Mouse (Mus musculus): ENCODE measurements around the gene Rest. TPM values are rescaled to one million over a fixed set of nuclear protein-coding genes. Genes with fewer than 3 reads are reported as not detected.

Gene Rest
- polyA plus RNA-seq, 1 experiment from 2014 or later: 8.0 TPM

GRCm38 (mm10) chr5:77265671-77266065 lies 377 bp downstream of the Rest start:
- Histone ChIP-seq H3K9ac (peak overlapping the region; percentile 92), H3K27ac (peak overlapping the region; percentile 84), H3K27me3 (no peaks in the 10 kb centered on the region), H3K9me3 (replicated peaks) (no peaks in the 10 kb centered on the region), H3K36me3 (peaks cover 25% of the 10 kb centered on the region), H3K4me3 (replicated peaks) (peak overlapping the region; percentile 94), H3K4me1 (replicated peaks) (peaks cover 35% of the 10 kb centered on the region), H3K4me2 (peak overlapping the region; percentile 91)
- DNase-seq: peak; percentile 61
- WGBS (ENCODE audit: insufficient replicate concordance): 1% methylated on average over 41 of the region's 53 CpGs
- ATAC-seq (ENCODE audit: low read depth): peak; percentile 86

- H3K4me2 ChIP-seq: peak overlapping the region; percentile 91
- H3K9ac ChIP-seq: peak overlapping the region; percentile 92
- H3K9me3 ChIP-seq (replicated peaks): no peaks in the 10 kb centered on the region
- H3K4me3 ChIP-seq (replicated peaks): peak overlapping the region; percentile 94
- H3K27me3 ChIP-seq: no peaks in the 10 kb centered on the region
- DNase-seq (peak; percentile 34), ATAC-seq (ENCODE audit: low read depth) (peak; percentile 57)
- peak overlapping the region; percentile 84 for H3K27ac ChIP-seq
- under 1% methylated on average over 79 of the region's 87 CpGs for WGBS (ENCODE audit: insufficient replicate concordance)
- H3K4me1 ChIP-seq (replicated peaks): peaks cover 30% of the 10 kb centered on the region
- peaks cover 30% of the 10 kb centered on the region for H3K36me3 ChIP-seq
Observed at GRCm38 (mm10) chr5:77266066-77266885, 985 bp downstream of the Rest start.

- H3K4me3 ChIP-seq (replicated peaks): peak overlapping the region; percentile 94
- WGBS (ENCODE audit: insufficient replicate concordance): 1% methylated on average over 11 of the region's 11 CpGs
- no peaks in the 10 kb centered on the region for H3K27me3 ChIP-seq
- peak overlapping the region; percentile 92 for H3K9ac ChIP-seq
- no peak for ATAC-seq (ENCODE audit: low read depth)
- peaks cover 30% of the 10 kb centered on the region for H3K4me1 ChIP-seq (replicated peaks)
- H3K4me2 ChIP-seq: peak overlapping the region; percentile 91
- no peak for DNase-seq
- H3K36me3 ChIP-seq: peaks cover 34% of the 10 kb centered on the region
- H3K27ac ChIP-seq: peak overlapping the region; percentile 84
- H3K9me3 ChIP-seq (replicated peaks): no peaks in the 10 kb centered on the region
Observed at GRCm38 (mm10) chr5:77266886-77267401, 1.7 kb downstream of the Rest start.

DNA sequence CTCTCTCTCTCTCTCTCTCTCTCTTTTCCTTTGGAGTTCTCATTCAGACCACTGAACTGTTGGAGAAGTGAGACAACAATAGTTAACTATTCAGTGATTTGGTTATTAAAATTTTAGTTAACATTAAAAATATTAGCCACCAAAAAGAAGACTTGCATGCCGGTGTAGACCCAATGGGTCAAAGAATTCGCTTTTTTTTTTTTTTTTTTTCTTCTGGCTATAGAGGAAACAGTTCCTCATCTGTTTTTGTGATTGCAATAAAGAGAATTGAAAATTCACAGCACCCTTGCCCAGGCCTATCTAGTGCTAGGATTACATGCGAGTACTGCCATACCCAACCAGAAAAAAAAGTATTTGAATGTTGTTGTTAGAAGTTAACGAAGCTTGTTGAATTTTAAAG lies 2.1 kb downstream of the Rest start:
- no peaks in the 10 kb centered on the region for H3K27me3 ChIP-seq
- peak overlapping the region; percentile 91 for H3K4me2 ChIP-seq
- H3K9ac ChIP-seq: peak overlapping the region; percentile 92; the same call in 1 of the 2 replicates
- peaks cover 33% of the 10 kb centered on the region for H3K4me1 ChIP-seq (replicated peaks)
- no peaks in the 10 kb centered on the region for H3K9me3 ChIP-seq (replicated peaks)
- peak overlapping the region; percentile 94 for H3K4me3 ChIP-seq (replicated peaks)
- DNase-seq (no peak), ATAC-seq (ENCODE audit: low read depth) (no peak)
- 63% methylated on average over 4 of the region's 4 CpGs for WGBS (ENCODE audit: insufficient replicate concordance)
- H3K36me3 ChIP-seq: peaks cover 34% of the 10 kb centered on the region
- H3K27ac ChIP-seq: no peak overlapping the region

GRCm38 (mm10) chr5:77267957-77268624 lies 2.8 kb downstream of the Rest start:
- H3K36me3 ChIP-seq: peaks cover 39% of the 10 kb centered on the region
- H3K4me1 ChIP-seq (replicated peaks): peaks cover 39% of the 10 kb centered on the region
- DNase-seq: no peak
- H3K4me2 ChIP-seq: 0 out of 2 replicates have a peak overlapping the region, but pooled peaks have one; percentile 91
- H3K9me3 ChIP-seq (replicated peaks): no peaks in the 10 kb centered on the region
- ATAC-seq (ENCODE audit: low read depth): no peak
- no peak overlapping the region for H3K9ac ChIP-seq
- WGBS (ENCODE audit: insufficient replicate concordance): 93% methylated on average over 30 of the region's 30 CpGs
- no peaks in the 10 kb centered on the region for H3K27me3 ChIP-seq
- H3K27ac ChIP-seq: no peak overlapping the region
- H3K4me3 ChIP-seq (replicated peaks): no peak overlapping the region

DNA sequence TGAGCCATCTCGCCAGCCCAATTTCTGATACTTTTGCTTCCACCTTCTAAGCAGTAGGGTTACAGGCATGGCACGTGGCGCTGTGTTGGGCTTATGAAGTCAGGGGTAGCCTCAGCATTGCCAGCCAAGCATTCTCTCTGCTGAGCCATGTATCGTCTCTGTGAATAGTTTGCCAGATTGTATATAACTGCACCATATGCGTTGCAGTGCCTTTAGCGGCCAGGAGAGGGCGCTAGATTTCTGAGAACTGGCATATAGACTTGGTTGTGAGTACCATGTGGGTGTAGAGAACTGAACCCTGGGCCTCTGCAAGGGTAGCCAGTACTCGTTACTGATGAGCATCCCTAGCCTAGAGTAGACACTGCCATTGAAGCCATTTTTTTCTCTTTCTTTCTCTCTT lies 4.1 kb downstream of the Rest start:
- 68% methylated on average over 8 of the region's 8 CpGs for WGBS (ENCODE audit: insufficient replicate concordance)
- DNase-seq (no peak), ATAC-seq (ENCODE audit: low read depth) (no peak)
- no peaks in the 10 kb centered on the region for H3K27me3 ChIP-seq
- peaks cover 49% of the 10 kb centered on the region for H3K4me1 ChIP-seq (replicated peaks)
- peaks cover 50% of the 10 kb centered on the region for H3K36me3 ChIP-seq
- no peak overlapping the region for H3K4me2 ChIP-seq
- H3K27ac ChIP-seq: no peak overlapping the region
- no peaks in the 10 kb centered on the region for H3K9me3 ChIP-seq (replicated peaks)
- H3K4me3 ChIP-seq (replicated peaks): no peak overlapping the region
- H3K9ac ChIP-seq: no peak overlapping the region

DNA sequence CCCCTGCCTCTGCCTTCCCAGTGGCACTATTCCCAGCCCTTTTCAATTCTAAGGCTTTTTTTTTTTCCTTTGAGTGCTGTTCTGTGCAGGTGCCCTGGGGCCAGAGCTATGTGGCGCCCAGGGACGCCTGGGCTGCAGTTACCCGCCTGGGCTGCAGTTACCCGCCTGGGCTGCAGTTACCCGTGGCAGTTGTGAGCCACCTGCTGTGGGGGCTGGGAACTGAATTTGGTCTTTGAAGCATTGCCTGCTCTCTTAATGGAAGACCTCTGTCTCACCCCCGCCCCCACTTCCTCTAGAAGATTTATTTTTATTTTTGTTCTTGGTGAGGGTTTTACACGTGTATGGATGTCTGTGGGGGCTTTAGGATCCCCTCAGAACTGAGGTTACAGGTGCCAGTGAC lies 7.9 kb downstream of the Rest start:
- DNase-seq (no peak), ATAC-seq (ENCODE audit: low read depth) (no peak)
- no peak overlapping the region for H3K27ac ChIP-seq
- no peak overlapping the region for H3K4me3 ChIP-seq (replicated peaks)
- H3K4me1 ChIP-seq (replicated peaks): peaks cover 32% of the 10 kb centered on the region
- H3K9me3 ChIP-seq (replicated peaks): no peaks in the 10 kb centered on the region
- H3K9ac ChIP-seq: no peak overlapping the region
- H3K27me3 ChIP-seq: no peaks in the 10 kb centered on the region
- peaks cover 81% of the 10 kb centered on the region for H3K36me3 ChIP-seq
- no peak overlapping the region for H3K4me2 ChIP-seq
- WGBS (ENCODE audit: insufficient replicate concordance): 56% methylated on average over 7 of the region's 7 CpGs

DNA sequence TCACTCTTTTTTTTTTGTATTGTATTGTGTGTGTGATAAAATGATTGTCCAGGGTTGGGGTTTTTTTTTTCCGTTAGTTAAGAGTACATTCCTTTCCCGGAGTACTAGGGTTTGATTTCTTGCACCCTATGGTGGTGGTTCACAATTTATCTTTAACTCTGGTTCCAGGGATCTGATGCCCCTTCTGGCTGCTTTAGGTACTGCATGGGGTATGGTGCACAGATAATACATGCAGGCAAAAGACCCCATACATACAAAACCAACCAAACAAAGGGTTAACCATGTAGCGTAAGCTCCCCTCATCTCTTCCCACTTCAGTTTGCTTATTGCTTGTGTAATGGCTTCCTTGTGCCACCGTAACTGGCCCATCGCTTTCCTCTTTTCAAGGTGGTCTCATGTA lies 10.7 kb downstream of the Rest start:
- Histone ChIP-seq H3K27me3 (no peaks in the 10 kb centered on the region), H3K4me3 (replicated peaks) (no peak overlapping the region), H3K4me2 (no peak overlapping the region), H3K9me3 (replicated peaks) (no peaks in the 10 kb centered on the region), H3K4me1 (replicated peaks) (peaks cover 23% of the 10 kb centered on the region), H3K27ac (no peak overlapping the region), H3K36me3 (peaks cover 76% of the 10 kb centered on the region), H3K9ac (no peak overlapping the region)
- ATAC-seq (ENCODE audit: low read depth): no peak
- peak; percentile 18 for DNase-seq
- 87% methylated on average over 5 of the region's 5 CpGs for WGBS (ENCODE audit: insufficient replicate concordance)

DNA sequence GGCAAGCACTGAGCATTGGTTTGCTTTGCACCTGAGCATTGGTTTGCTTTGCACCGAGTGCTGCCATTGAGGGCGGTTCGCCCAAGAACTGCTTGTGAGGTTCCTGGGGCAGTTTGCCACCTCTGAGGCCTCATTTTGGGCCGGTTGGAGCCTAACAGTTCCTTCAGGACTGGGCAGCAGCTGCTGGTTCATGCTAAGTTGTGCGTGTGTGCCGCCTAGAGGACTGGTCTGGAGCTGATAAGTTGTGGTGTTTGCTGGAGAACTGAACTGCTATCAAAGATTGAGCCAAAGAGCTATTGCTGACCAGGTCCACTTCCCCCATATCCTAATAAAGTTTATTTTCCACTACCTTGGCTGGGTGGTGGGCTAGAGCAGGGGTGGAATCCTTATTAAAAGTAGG lies 11.9 kb downstream of the Rest start:
- Histone ChIP-seq H3K4me1 (replicated peaks) (peaks cover 22% of the 10 kb centered on the region), H3K9me3 (replicated peaks) (no peaks in the 10 kb centered on the region), H3K9ac (no peak overlapping the region), H3K27me3 (no peaks in the 10 kb centered on the region), H3K36me3 (peaks cover 81% of the 10 kb centered on the region), H3K4me3 (replicated peaks) (no peak overlapping the region), H3K27ac (no peak overlapping the region), H3K4me2 (no peak overlapping the region)
- DNase-seq (no peak), ATAC-seq (ENCODE audit: low read depth) (no peak)
- WGBS (ENCODE audit: insufficient replicate concordance): 65% methylated on average over 6 of the region's 6 CpGs

DNA sequence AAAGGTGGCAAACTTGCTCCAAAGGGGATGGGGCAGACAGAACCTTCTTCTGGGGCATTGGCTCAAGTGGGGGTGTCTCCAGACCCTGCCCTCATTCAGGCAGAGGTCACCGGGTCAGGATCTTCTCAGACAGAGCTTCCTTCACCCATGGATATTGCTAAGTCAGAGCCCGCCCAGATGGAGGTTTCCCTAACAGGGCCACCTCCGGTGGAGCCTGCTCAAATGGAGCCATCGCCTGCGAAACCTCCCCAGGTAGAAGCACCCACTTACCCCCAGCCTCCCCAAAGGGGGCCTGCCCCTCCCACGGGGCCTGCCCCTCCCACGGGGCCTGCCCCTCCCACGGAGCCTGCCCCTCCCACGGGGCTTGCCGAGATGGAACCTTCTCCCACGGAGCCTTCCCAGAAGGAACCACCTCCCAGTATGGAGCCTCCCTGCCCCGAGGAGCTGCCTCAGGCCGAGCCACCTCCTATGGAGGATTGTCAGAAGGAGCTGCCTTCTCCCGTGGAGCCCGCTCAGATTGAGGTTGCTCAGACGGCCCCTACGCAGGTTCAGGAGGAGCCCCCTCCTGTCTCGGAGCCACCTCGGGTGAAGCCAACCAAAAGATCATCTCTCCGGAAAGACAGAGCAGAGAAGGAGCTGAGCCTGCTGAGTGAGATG lies 16.4 kb downstream of the Rest start:
- Histone ChIP-seq H3K9me3 (replicated peaks) (no peaks in the 10 kb centered on the region), H3K4me1 (replicated peaks) (peaks cover 4% of the 10 kb centered on the region; the same call in 1 of the 2 replicates), H3K9ac (no peak overlapping the region), H3K36me3 (peaks cover 66% of the 10 kb centered on the region), H3K4me3 (replicated peaks) (no peak overlapping the region), H3K27me3 (no peaks in the 10 kb centered on the region), H3K27ac (no peak overlapping the region), H3K4me2 (no peak overlapping the region)
- no peak for DNase-seq
- no peak for ATAC-seq (ENCODE audit: low read depth)
- WGBS (ENCODE audit: insufficient replicate concordance): 81% methylated on average over 20 of the region's 20 CpGs

DNA sequence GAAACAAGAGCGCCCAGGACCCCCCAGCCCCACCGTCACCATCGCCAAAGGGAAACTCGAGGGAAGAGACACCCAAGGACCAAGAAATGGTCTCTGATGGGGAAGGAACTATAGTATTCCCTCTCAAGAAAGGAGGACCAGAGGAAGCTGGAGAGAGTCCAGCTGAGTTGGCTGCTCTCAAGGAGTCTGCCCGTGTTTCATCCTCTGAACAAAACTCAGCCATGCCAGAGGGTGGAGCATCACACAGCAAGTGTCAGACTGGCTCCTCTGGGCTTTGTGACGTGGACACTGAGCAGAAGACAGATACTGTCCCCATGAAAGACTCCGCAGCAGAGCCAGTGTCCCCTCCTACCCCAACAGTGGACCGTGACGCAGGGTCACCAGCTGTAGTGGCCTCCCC lies 17.0 kb downstream of the Rest start:
- DNase-seq: no peak
- H3K4me2 ChIP-seq: no peak overlapping the region
- 79% methylated on average over 9 of the region's 9 CpGs for WGBS (ENCODE audit: insufficient replicate concordance)

More for the DNA sequence above, 17.0 kb downstream of the Rest start:
- no peak for ATAC-seq (ENCODE audit: low read depth)
- no peak overlapping the region for H3K9ac ChIP-seq
- no peak overlapping the region for H3K27ac ChIP-seq
- no peaks in the 10 kb centered on the region for H3K9me3 ChIP-seq (replicated peaks)
- H3K4me3 ChIP-seq (replicated peaks): no peak overlapping the region
- H3K4me1 ChIP-seq (replicated peaks): 0 out of 2 replicates have a peak, but pooled peaks cover under 1% of the 10 kb centered on the region
- peaks cover 61% of the 10 kb centered on the region for H3K36me3 ChIP-seq
- H3K27me3 ChIP-seq: no peaks in the 10 kb centered on the region

All from liver, embryonic 13.5 days (tissue).